Mouse (Mus musculus) liver, embryonic 14.5 days (tissue): ENCODE data around the gene Hist1h4n.
"Not testable (repeated sequence)": the region's sequence is repeated elsewhere in the genome, so short reads cannot be mapped to it uniquely, and the experiment has no call there.

Experiments used
- CTCF ChIP-seq: IDR thresholded peaks from 2 replicates; pipeline ENCODE4 v1.5.1; 2016; ENCODE audit warnings: antibody characterized with exemption, low read depth, control low read depth
- EP300 ChIP-seq: IDR thresholded peaks from 2 replicates; pipeline ENCODE4 v1.6.1; 2016; ENCODE audit warnings: antibody characterized with exemption, low read depth

- not testable (repeated sequence) for TF ChIP-seq CTCF, EP300
Observed at GRCm38 (mm10) chr13:21811074-21811473, 20.9 kb downstream of the Hist1h4n start.
